Mouse (Mus musculus): ENCODE results near the gene Tns3. TPM values are rescaled to one million over a fixed set of nuclear protein-coding genes. Genes with fewer than 3 reads are reported as not detected.

Tns3 gene
- total and polyA plus RNA-seq, 3 experiments: not detected

GRCm38 (mm10) chr11:8624179-8624886 lies 40.0 kb downstream of the Tns3 start:
- Histone ChIP-seq H3K4me3 (ENCODE audit: control insufficient read depth in 1 of 2, insufficient read depth in 1 of 2, low read depth in 2 of 2, low read length in 2 of 2) (no peak overlapping the region), H3K4me1 (ENCODE audit: control insufficient read depth in 1 of 2, insufficient read depth in 2 of 2, low read length in 2 of 2) (no peaks in the 10 kb centered on the region), H3K27ac (ENCODE audit: control insufficient read depth, low read depth, low read length) (no peak overlapping the region), H3K9me3 (replicated peaks; ENCODE audit: insufficient read depth, low read length) (no peaks in the 10 kb centered on the region), H3K36me3 (ENCODE audit: control insufficient read depth in 1 of 2, insufficient read depth in 2 of 2, low read length in 2 of 2) (no peaks in the 10 kb centered on the region), H3K9ac (ENCODE audit: control insufficient read depth, low read depth, low read length, poor library complexity, severe bottlenecking) (no peak overlapping the region), H3K79me2 (ENCODE audit: control insufficient read depth, insufficient read depth, low read length, poor library complexity) (no peaks in the 10 kb centered on the region; the same call in 1 of the 2 replicates), H3K27me3 (ENCODE audit: control insufficient read depth in 1 of 2, insufficient read depth in 2 of 2, low read length in 2 of 2) (no peaks in the 10 kb centered on the region)
- no peak for DNase-seq (ENCODE audit: low read depth, low spot score)
- TF ChIP-seq UBTF (IDR thresholded peaks at IDR 0.05; ENCODE audit: borderline replicate concordance, insufficient read depth, low read depth, low read length): no peak
- TF ChIP-seq GATA1 (IDR thresholded peaks at IDR 0.05; ENCODE audit: low read depth, low read length): no peak
- TF ChIP-seq BHLHE40 (IDR thresholded peaks at IDR 0.05; ENCODE audit: borderline replicate concordance, low read depth, low read length): no peak
- TF ChIP-seq JUND (IDR thresholded peaks at IDR 0.05; ENCODE audit: low read depth, low read length): no peak
- no peak for TF ChIP-seq NELFE (IDR thresholded peaks at IDR 0.05; ENCODE audit: low read depth, low read length)
- no peak for TF ChIP-seq KAT2A (conservative IDR thresholded peaks at IDR 0.05; ENCODE audit: low read depth, low read length)
- no peak for TF ChIP-seq MXI1 (IDR thresholded peaks at IDR 0.05; ENCODE audit: low read depth, low read length)
- no peak for TF ChIP-seq NRF1 (IDR thresholded peaks at IDR 0.05; ENCODE audit: insufficient read depth, low read depth, low read length, poor library complexity, severe bottlenecking)
- no peak for TF ChIP-seq MAFK (IDR thresholded peaks at IDR 0.05; ENCODE audit: borderline replicate concordance, low read depth, low read length)
- no peak for TF ChIP-seq POLR2A (IDR thresholded peaks at IDR 0.05; ENCODE audit: control insufficient read depth in 1 of 2, insufficient read depth in 1 of 2, low read depth in 1 of 2, low read length in 2 of 2, poor library complexity in 1 of 2)
- no peak for TF ChIP-seq SIN3A (IDR thresholded peaks at IDR 0.05; ENCODE audit: low read length)
- no peak for TF ChIP-seq POLR2AphosphoS5 (IDR thresholded peaks at IDR 0.05; ENCODE audit: borderline replicate concordance, low read depth, low read length)
- no peak for TF ChIP-seq TCF12 (IDR thresholded peaks at IDR 0.05; ENCODE audit: low read depth, low read length)
- TF ChIP-seq POLR2AphosphoS2 (IDR thresholded peaks at IDR 0.05; ENCODE audit: low read length): no peak
- no peak for TF ChIP-seq MAZ (IDR thresholded peaks at IDR 0.05; ENCODE audit: low read depth, low read length)
- TF ChIP-seq USF2 (IDR thresholded peaks at IDR 0.05; ENCODE audit: borderline replicate concordance in 1 of 2, insufficient read depth in 1 of 2, low read depth in 1 of 2, low read length in 2 of 2): no peak
- no peak for TF ChIP-seq RAD21 (IDR thresholded peaks at IDR 0.05; ENCODE audit: low read depth, low read length)

DNA sequence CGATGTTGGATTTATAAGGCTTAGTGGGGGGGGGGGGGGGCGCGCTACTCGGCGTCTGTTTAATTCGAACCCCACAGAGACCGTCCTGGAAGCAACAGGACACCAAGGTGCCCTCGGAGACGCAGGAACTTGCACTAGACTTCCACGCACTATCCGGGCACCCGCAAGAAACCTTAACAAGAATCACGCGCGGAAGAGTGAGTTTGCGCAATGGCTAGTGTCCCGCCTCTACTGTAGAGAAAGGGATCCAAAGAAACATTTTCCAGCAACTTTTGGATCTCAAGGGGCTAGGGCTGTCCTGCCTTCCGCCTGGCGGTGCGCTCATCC lies 40.5 kb downstream of the Tns3 start:
- Histone ChIP-seq H3K27ac (ENCODE audit: control insufficient read depth, low read depth, low read length) (no peak overlapping the region), H3K9ac (ENCODE audit: control insufficient read depth, low read depth, low read length, poor library complexity, severe bottlenecking) (no peak overlapping the region), H3K9me3 (replicated peaks; ENCODE audit: insufficient read depth, low read length) (no peaks in the 10 kb centered on the region), H3K4me3 (ENCODE audit: control insufficient read depth in 1 of 2, insufficient read depth in 1 of 2, low read depth in 2 of 2, low read length in 2 of 2) (no peak overlapping the region), H3K4me1 (ENCODE audit: control insufficient read depth in 1 of 2, insufficient read depth in 2 of 2, low read length in 2 of 2) (no peaks in the 10 kb centered on the region), H3K27me3 (ENCODE audit: control insufficient read depth in 1 of 2, insufficient read depth in 2 of 2, low read length in 2 of 2) (no peaks in the 10 kb centered on the region), H3K36me3 (ENCODE audit: control insufficient read depth in 1 of 2, insufficient read depth in 2 of 2, low read length in 2 of 2) (no peaks in the 10 kb centered on the region), H3K79me2 (ENCODE audit: control insufficient read depth, insufficient read depth, low read length, poor library complexity) (no peaks in the 10 kb centered on the region; the same call in 1 of the 2 replicates)
- DNase-seq (ENCODE audit: low read depth, low spot score): no peak
- TF ChIP-seq MAFK (IDR thresholded peaks at IDR 0.05; ENCODE audit: borderline replicate concordance, low read depth, low read length): no peak
- no peak for TF ChIP-seq GABPA (IDR thresholded peaks at IDR 0.05; ENCODE audit: low read depth, low read length)
- no peak for TF ChIP-seq MYB (IDR thresholded peaks at IDR 0.05; ENCODE audit: low read depth, low read length)
- no peak for TF ChIP-seq ELF1 (IDR thresholded peaks at IDR 0.05; ENCODE audit: low read depth, low read length)
- no peak for TF ChIP-seq SMC3 (IDR thresholded peaks at IDR 0.05; ENCODE audit: low read depth, low read length)
- no peak for TF ChIP-seq E2F4 (IDR thresholded peaks at IDR 0.05; ENCODE audit: borderline replicate concordance, low read depth, low read length)
- no peak for TF ChIP-seq ZNF384 (IDR thresholded peaks at IDR 0.05; ENCODE audit: low read depth, low read length)
- TF ChIP-seq HCFC1 (IDR thresholded peaks at IDR 0.05; ENCODE audit: low read depth, low read length): no peak
- no peak for TF ChIP-seq CHD1 (IDR thresholded peaks at IDR 0.05; ENCODE audit: low read depth, low read length)
- TF ChIP-seq TBP (IDR thresholded peaks at IDR 0.05; ENCODE audit: low read depth, low read length): no peak
- TF ChIP-seq SIN3A (IDR thresholded peaks at IDR 0.05; ENCODE audit: low read length): no peak
- TF ChIP-seq RCOR1 (IDR thresholded peaks at IDR 0.05; ENCODE audit: low read depth, low read length): no peak
- TF ChIP-seq BHLHE40 (IDR thresholded peaks at IDR 0.05; ENCODE audit: borderline replicate concordance, low read depth, low read length): no peak
- no peak for TF ChIP-seq RAD21 (IDR thresholded peaks at IDR 0.05; ENCODE audit: low read depth, low read length)
- TF ChIP-seq NRF1 (IDR thresholded peaks at IDR 0.05; ENCODE audit: insufficient read depth, low read depth, low read length, poor library complexity, severe bottlenecking): no peak
- TF ChIP-seq ZKSCAN1 (IDR thresholded peaks at IDR 0.05; ENCODE audit: low read depth, low read length): no peak
- TF ChIP-seq POLR2A (IDR thresholded peaks at IDR 0.05; ENCODE audit: control insufficient read depth in 1 of 2, insufficient read depth in 1 of 2, low read depth in 1 of 2, low read length in 2 of 2, poor library complexity in 1 of 2): no peak
- no peak for TF ChIP-seq KAT2A (conservative IDR thresholded peaks at IDR 0.05; ENCODE audit: low read depth, low read length)
- TF ChIP-seq CTCF (IDR thresholded peaks at IDR 0.05 in 2 of 3, conservative IDR thresholded peaks at IDR 0.05 in 1 of 3; ENCODE audit: control insufficient read depth in 1 of 3, insufficient read depth in 1 of 3, low read depth in 2 of 3, low read length in 3 of 3, poor library complexity in 1 of 3, severe bottlenecking in 1 of 3): no peak
- no peak for TF ChIP-seq CHD2 (IDR thresholded peaks at IDR 0.05; ENCODE audit: low read length)

All from MEL (cell line).